Mouse (Mus musculus) NIH3T3 (cell line): ENCODE measurements around the gene Susd6.
"Not testable (repeated sequence)": the region's sequence is repeated elsewhere in the genome, so short reads cannot be mapped to it uniquely, and the experiment has no call there.

Experiments used
- DNase-seq: peaks from one replicate; pipeline ENCODE4 v3.0.0-alpha.2; 2012; ENCODE audit warnings: low read depth

The Susd6 gene

DNA sequence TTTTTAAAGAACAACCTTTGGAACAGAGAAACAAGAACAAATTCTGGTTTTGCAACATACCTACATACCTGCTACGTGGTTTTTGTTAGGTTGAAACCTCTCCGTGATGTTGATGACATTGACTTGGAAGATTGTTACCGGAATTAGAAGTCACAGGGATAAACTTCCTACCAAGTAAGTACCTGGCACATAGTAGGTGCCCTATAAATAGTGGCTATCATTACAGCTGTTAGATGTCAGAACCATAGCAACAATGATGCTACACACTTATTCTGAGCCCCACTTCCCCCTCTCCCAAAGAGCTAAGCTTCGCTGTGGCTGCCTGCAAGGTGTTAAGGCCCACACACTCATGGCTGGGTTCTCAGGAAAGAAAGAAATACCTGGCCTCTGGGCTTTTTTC, 4.7 kb upstream of the Susd6 start:
- no peak for DNase-seq

DNA sequence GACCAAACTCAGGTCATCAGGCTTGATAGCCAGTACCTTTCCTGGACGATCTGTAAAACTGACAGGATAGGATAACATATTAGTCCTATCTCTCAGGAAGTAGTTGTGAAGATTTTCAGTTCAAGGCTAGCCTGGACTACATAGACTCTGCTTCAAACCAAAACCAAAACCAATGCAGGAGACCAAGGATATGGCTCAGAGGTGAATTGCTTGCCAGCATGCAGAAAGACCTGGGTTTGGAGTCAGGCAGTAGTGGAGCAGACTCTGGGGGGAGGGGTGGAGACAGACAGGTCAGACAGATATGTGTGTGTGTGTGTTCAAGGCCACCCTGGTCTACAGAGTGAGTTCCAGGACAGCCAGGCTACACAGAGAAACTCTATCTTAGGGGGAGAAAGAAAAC, 3.7 kb upstream of the Susd6 start:
- DNase-seq = no peak

DNA sequence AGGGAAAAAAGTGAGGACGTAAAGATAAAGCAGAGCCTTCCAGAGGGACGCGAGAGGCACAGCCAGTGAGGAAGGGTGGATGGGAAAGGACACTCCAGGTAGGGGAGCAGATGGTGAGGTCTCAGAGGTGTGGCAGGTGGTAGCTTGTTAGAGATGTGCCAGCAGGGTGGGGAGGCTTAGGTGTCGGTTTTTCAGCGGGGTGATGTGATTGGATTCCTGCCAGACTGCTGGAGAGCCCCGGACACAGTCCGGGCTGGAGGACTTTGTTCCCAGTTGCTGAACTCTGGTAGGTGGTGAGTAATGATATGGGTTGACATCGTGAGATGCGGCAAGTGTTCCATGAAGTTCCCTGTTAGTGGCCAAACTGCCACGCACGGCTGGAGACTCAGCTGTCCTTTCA, 2.7 kb upstream of the Susd6 start:
- no peak for DNase-seq

DNA sequence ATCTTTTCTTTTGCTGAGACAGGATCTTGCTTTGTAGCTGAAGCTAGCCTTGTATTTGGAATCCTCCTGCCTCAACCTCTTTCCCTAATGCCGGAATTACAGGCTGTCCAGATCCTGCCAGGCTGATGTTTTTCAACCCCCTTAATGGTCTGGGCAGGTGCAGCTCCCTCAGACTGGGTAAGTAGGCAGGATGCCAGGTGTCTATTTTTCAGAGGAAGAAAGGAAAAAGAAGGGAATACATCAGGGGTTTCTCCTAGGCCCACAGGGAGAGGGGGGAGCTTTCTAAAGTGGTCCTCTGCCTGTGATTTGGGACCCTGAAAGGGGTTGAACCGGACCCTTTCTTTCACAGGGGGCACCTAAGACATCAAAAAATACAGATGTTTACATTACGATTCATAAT, 2.1 kb upstream of the Susd6 start:
- DNase-seq = no peak

DNA sequence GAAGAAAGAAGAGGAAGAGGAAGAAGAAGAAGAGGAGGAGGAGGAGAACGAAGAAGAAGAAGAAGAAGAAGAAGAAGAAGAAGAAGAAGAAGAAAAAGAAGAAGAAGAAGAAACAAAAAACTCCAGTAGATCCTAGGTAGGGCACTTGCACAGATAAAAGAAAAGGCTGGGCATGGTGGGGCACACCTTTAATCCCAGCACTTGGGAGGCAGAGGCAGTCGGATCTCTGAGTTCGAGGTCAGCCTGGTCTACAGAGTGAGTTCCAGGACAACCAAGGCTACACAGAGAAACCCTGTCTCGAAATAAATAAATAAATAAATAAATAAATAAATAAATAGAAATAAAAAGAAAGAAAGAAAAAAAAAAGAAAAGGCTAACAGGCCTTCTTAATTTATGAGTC, 1.0 kb upstream of the Susd6 start:
- not testable (repeated sequence) for DNase-seq

DNA sequence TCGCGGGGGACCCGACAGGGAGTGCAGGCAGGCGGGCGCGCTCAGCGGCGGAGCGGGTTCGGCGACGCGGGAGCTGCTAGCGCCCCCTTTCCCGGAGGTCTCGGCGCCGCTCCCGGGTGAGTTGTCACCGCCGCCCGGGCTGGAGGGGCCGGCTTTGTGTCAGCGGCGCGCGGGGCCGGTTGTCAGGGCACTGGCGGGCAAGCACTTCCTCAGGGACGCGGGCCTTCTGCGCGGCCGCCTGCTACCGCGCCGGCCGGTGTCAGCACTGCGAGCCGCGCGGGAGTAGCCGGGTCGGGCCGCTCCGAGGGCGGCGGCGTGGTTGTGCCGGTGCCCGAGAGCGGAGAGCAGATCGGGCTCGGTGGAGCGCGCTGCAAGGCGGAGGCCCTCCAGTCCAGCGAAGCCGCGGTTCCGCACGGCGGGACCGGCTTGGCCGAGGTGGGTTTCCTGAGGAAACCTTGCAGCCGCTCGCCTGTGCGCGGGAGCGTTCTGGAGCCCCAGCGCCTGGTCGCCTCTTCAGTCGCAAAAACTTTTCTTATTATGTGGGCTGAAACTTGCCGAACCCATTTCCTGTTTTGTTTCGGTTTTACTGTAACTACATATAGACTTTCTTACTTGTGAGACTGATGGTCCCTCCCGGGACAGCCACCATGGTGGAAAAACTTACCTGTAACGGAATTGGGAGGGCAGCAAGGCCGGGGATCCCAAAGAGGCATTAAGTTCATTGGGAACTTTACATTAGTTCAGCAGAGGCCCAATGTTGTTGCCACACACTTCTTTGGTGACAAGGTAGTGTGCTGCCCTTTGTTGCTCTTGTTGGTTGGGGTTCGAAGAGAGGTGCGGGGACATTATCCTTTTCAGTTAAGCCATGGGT, 625 bp downstream of the Susd6 start:
- no peak for DNase-seq

DNA sequence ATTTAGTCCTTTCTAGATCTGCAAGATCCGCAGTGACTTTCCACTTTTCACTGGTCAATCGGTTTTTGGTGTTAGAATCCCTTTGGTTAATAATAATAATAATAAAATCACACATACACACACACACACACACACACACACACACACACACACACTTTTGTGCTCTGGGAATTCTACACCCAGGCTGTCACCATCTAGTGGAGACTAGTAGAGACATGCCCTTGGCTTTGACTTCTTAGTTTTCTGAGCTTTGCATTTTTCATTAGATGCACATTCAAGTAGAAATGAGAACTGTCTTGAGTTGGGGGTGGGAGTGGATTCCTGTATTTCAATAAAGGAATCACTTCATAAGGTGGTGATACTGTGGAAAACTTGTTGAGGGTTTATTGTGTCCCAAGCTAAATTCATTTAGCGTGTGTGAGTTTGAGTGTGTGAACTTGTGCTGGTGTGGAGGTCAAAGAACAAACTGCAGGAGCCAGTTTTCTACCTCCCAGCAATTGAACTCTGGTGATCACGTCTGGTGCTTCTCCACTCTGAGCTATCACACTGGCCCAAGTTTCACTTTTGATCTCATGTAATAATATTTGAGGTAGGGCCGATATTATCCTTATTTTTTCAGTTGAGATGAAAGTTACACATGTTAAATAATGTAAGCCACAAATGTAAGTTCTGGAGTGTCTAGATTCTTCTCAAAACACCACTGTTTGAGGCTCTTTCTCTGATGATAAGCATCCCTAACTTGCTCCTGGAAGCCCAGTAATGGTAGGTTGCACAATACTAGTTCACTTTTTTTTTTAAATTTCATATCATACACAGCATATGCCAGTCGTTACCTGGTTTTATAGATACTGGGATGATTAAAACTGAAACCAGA, 1.5 kb downstream of the Susd6 start:
- DNase-seq = peak; percentile 59

DNA sequence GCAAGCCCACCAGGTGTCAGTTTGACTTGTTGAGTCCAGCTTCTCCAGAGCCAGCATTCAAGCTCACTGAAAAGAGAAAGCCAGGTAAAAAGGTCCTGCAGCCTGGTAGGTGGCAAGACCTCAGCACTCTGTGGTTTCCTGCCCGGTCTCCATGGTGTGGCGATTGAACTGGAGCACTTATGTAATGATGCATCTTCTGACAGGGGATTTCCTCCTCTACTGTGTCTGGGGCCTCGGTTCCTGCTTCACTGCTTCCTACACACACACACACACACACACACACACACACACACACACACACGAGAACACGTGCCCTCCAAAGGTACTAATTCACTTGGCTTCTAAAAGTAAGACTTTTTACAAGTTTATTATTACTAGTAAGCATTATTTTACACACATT, 2.6 kb downstream of the Susd6 start:
- no peak for DNase-seq

DNA sequence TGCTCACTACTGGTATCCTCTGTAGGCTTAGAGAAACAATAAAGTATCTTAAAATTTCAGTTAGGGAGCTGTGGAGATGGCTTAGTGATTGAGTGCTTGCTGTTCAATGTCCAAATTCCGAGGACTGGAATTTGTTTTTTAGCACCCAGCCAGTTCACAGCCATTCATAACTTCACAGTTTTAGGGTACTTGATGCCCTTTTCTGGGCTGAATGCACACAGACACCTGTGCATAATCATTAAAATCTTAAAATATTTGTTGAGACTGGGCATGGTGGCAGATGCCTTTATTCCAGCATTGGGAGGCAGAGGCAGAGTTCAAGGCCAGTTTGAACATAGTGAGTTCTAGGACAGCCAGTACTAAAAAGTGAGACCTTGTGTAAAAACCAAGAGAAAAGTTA, 3.2 kb downstream of the Susd6 start:
- no peak for DNase-seq

DNA sequence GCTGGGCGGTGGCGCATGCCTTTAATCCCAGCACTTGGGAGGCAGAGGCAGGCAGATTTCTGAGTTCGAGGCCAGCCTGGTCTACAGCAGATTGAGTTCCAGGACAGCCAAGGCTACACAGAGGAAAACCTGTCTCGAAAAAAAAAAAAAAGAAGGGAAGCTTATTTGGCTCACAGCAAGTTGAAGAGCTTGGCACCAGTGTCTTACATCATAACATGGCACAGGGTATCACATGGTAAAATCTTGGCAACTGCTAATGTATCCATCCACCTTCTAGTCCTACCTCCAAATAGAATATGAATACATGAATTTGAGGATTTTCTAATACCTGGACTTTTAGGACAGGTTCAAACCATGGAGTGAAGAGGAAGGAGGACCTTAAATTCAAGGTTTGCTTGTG, 4.2 kb downstream of the Susd6 start:
- no peak for DNase-seq

DNA sequence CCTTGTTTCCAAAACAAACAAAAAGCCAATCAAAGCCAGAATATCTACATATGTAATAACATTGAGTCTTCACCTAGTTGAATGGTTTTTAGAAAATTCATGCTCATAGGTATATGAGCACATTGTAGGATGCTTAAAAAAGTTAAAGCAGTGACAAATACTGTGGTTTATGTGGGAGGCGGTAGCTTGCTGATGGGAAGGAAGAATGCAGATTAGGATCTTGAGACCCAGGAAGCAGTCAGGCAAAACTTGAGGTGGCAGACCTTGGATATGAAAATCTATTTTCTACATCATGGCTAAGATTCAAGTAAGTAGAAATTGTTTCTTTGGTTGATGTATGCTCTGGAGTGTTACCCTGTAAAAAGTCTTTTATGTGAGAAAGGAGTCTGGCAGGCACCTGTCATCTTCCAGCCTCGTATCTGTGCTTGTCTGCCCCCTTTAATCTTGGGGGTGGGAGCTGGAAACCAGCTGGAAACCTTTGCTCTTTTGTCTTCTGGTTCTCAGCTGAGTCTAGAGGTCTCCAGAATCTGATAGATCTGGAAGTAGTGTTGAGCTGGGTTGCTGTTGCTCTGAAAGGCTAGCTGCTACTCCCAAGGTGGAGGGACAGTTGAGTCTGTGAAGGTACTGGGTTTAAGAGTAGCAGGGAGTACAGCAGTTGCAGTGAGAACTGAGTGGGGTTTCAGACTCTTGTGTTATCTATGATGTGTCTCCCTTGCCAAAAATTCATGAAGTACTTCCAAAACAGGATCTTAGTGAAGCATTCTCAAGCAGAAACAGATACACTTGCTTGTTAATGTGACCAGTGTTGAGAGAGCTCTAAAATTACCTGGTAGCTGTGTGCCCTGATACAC, 4.8 kb downstream of the Susd6 start:
- DNase-seq = no peak

DNA sequence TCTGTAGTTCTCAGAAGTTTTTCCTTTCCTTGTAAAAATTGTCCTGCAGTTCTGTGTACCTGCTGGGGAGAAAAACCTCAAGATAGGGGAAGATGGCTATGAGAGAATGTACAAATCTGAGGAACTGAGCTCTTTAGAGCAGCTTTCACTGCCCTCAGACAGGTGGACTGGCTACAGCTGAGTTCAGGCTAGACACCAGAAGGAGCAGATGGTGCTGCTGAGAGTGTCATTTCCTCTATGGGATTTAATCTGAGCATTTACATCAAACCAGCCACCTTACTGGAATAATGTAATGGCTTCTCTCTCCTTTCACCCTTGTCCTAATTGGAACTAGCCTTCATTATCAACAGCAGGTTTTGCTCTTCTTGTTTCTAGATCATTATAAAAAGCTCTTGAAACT, 8.0 kb downstream of the Susd6 start:
- DNase-seq = no peak

DNA sequence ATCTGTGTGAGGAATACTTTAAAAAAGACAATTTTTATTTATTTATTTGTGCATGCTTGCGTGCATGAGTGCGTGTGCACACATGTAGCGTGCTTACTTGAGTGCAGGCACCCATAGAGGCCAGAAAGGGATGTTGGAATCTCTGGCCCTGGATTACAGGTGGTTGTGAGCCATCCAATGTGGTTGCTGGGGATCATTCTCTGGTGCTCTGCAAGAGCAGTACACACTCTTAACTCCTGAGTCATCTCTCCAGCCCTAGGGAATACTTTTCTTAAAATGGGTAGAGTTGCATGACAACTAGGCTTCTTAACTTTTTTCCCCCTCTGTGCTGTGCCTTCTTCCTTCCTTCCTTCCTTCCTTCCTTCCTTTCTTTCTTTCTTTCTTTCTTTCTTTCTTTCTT, 9.8 kb downstream of the Susd6 start:
- peak; percentile 66 for DNase-seq

DNA sequence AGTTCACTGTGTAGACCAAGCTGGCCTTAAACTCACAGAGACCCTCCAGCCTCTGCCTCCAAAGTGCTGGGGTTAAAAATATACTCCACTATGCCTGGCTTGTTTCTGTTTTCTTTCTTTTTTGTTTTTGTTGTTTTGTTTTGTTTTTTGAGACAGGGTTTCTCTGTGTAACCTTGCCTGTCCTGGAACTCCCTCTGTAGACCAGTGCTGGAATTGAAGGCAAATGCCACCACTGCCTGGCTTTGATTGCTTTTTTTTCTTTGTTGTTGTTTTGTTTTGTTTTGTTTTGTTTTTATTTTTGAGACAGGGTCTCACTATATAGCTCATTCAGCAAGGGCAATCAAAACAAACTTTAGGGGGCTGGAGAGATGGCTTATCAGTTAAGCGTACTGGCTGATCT, 11.1 kb downstream of the Susd6 start:
- DNase-seq = no peak

DNA sequence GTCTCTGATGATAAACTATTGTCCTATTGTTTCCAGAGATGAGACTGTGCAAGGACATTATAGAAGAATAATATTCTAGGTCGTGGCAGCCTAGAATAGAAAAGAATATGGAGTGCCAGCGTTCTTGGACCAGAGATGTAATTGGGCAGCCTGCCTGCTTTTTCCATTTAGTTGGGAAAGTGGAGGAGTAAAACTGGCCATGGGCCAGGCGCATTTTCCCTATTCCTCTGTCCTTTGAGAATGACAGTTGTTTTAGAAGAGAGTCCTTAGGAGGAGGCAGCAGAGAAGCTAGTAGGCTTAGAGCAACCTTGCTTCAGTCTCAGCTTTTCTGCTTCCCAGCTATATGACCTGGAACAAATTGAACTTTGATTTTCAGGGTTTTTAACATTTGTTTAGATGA, 13.6 kb downstream of the Susd6 start:
- DNase-seq = peak; percentile 29

DNA sequence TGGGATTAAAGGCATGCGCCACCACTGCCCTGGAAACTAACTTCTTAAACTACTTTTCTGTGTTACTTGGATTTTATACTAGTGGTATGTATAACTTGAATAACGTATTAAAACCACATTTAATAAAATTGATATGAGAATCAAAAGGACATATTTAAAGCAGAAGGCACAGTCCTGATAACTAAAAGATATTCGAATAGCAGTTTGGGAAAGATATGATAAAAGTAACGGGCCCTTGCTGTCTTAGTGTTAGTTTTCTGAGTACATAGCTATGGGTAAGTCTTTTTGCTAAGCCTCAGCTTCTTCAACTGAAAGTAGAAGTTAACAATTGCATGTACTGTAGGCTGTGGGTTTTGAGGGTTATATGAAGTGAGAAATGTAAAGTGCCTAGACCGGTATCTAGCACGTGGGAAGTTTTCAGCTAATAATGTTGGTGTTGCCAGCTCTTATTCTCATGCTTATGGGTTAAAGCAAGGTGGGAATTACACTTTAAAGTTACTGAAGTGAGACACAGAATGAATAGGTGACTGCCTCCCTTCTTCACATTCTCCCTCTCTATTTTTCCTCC, 14.6 kb downstream of the Susd6 start:
- DNase-seq = no peak

DNA sequence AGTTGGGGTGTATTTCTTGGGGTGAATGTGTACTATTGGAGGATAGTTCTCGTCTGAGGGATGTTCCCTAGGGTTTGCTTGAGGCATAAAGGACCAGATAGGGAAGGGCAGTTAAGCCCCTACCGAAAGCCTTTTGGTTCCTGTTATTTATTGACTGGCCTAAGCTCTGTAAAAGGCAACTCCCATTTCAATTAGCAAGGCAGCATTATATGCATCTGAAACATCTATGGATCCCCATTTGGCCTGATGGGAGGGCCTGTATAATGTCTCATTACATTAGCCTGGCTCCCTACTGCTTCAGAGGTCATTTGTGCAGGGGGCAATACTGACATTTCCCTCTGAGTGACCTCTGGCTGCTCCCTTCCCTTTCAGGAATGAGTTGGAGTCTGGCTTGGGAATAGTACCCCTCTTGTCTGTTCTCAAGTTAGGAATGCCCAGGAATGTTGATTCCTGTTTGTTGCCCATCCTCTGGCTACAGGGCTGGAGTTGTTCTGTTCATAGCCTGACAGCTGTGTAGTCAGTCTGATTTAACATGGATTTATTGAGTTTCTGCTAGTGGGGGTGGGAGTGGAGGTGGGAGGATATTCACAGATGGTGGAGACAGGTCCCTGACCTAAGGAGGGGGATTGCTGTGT, 17.3 kb downstream of the Susd6 start:
- no peak for DNase-seq

DNA sequence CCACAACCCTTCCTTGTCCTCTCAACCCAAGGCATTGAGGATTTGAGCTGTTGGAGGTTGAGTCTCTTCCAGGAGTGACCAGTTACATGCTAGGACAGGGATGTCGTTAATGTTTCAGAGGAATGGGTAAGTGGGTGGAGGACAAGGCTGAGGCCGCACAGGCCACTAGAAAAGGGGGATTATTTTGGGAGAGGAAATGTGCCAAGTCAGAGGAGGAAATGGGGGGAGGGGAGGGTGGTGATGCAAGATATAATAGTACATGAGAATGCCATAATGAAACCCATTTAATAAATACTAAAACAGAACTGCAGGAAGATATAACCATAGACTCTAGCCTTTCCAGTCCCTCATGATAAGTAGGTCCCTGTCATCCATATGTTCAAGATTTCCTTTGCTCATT, 19.7 kb downstream of the Susd6 start:
- no peak for DNase-seq

DNA sequence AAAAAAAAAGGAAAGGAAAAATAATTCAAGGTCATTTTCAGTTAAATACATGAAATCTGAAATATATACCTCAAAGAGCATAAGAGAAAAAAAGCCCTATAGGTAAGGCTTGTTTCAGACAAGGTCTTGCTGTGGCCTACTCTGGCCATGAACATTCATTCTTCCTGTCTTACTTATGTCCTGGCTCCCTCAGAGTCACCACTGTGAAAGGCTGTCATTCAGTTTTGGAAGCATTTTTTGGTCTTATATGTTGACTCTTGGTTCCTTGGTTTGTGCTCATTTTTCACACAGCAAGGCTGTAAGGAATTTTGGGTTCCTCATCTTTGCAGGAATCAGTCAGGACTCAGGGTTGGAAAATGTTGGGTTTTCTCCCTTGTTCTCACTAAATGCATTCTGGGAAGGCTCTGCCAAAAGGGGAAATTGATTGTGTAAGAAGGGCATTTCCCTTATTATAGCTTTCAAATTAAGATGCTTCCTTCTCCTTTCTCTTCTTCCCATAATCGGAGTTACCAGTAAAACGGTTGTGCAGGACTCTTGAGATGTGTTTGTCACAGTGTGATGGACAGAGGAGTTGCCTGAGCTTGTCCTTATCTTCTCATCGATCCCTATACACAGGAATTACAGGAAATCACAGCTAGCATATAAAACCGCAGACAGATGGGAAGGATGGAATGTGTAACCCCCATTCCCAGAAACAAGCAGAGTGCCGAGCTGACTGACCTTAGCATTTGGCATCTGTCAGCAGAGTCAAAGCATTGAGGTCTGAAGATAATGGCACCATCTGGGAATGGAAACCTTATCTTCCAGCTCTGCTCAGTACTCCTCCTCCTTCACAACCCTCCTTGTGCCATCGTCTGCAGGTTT, 21.6 kb downstream of the Susd6 start:
- peak; percentile 49 for DNase-seq

DNA sequence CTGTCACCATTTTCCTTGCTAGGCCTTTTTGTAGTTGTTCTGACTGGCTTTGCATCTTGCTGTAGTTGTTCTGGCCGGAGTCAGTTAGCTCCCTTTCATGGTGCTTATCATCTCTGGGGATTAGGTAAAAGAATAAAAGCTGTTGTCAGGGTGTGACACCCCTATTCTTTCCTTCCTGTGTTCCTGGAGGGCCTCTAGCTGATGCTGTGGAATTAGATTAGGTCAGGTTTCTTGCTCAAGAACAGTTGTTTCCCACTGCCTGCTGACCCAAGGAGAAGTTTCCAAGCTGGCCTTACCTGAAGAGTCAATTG, 22.2 kb downstream of the Susd6 start:
- DNase-seq = no peak

DNA sequence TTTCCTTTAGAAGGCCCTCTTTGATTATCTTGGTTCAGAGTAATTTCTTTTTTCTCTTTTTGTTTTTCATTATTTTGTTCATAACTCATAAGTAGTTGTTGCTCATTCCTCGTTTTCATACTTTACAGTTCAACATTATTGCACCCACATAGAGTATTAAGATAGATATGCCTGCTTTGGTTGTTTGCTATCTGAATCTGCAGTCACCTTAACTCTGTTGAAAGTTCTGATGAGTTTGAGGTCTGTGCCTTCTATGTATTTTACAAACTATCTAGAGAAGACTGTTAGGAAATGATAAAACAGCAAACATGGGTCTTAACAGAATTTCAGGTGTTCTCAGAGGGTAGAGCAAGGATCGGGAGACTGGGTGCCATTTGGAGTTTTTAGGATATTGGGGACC, 23.1 kb downstream of the Susd6 start:
- no peak for DNase-seq
